Mouse (Mus musculus): ENCODE data around the gene Cyp17a1. TPM values are rescaled to one million over a fixed set of nuclear protein-coding genes. Genes with fewer than 3 reads are reported as not detected.

The Cyp17a1 gene
- total and polyA plus RNA-seq, 2 experiments from 2014 or later: not detected

GRCm38 (mm10) chr19:46639496-46639895, 33.5 kb downstream of the Cyp17a1 start:
- WGBS: 84% methylated on average over 14 of the region's 14 CpGs
- H3K4me1 ChIP-seq (ENCODE audit: insufficient read depth, low read length): peaks cover 29% of the 10 kb centered on the region
- no peak for TF ChIP-seq CTCF (IDR thresholded peaks at IDR 0.05; ENCODE audit: low read depth)
- no peaks in the 10 kb centered on the region; the same call in 1 of the 2 replicates for H3K36me3 ChIP-seq (ENCODE audit: insufficient read depth, low read length)
- no peak for DNase-seq (ENCODE audit: low spot score)
- H3K9ac ChIP-seq (replicated peaks; ENCODE audit: low read length): no peak overlapping the region
- no peaks in the 10 kb centered on the region for H3K27me3 ChIP-seq (ENCODE audit: insufficient read depth, low read length)
- ATAC-seq: no peak
- no peaks in the 10 kb centered on the region for H3K9me3 ChIP-seq (ENCODE audit: low read length)
- no peak overlapping the region for H3K4me3 ChIP-seq (ENCODE audit: low read length)
- H3K4me2 ChIP-seq (ENCODE audit: low read depth, low read length): no peak overlapping the region
- no peak overlapping the region for H3K27ac ChIP-seq

- H3K36me3 ChIP-seq (ENCODE audit: insufficient read depth, low read length): no peaks in the 10 kb centered on the region
- H3K9ac ChIP-seq (replicated peaks; ENCODE audit: low read length): no peak overlapping the region
- no peak for ATAC-seq
- no peak for DNase-seq (ENCODE audit: low spot score)
- no peaks in the 10 kb centered on the region for H3K27me3 ChIP-seq (ENCODE audit: insufficient read depth, low read length)
- TF ChIP-seq CTCF (IDR thresholded peaks at IDR 0.05; ENCODE audit: low read depth): no peak
- H3K4me3 ChIP-seq (ENCODE audit: low read length): no peak overlapping the region
- H3K4me1 ChIP-seq (ENCODE audit: insufficient read depth, low read length): peaks cover 25% of the 10 kb centered on the region
- no peak overlapping the region for H3K27ac ChIP-seq
- no peak overlapping the region for H3K4me2 ChIP-seq (ENCODE audit: low read depth, low read length)
- H3K9me3 ChIP-seq (ENCODE audit: low read length): no peaks in the 10 kb centered on the region
Observed at GRCm38 (mm10) chr19:46639053-46639452, 33.9 kb downstream of the Cyp17a1 start.

- DNase-seq (ENCODE audit: low spot score): no peak
- no peaks in the 10 kb centered on the region for H3K9me3 ChIP-seq (ENCODE audit: low read length)
- H3K27ac ChIP-seq: no peak overlapping the region
- no peak overlapping the region for H3K9ac ChIP-seq (replicated peaks; ENCODE audit: low read length)
- ATAC-seq: no peak
- H3K36me3 ChIP-seq (ENCODE audit: insufficient read depth, low read length): no peaks in the 10 kb centered on the region
- TF ChIP-seq CTCF (IDR thresholded peaks at IDR 0.05; ENCODE audit: low read depth): no peak
- no peak overlapping the region for H3K4me2 ChIP-seq (ENCODE audit: low read depth, low read length)
- H3K4me1 ChIP-seq (ENCODE audit: insufficient read depth, low read length): peaks cover 12% of the 10 kb centered on the region
- no peak overlapping the region for H3K4me3 ChIP-seq (ENCODE audit: low read length)
- no peaks in the 10 kb centered on the region for H3K27me3 ChIP-seq (ENCODE audit: insufficient read depth, low read length)
- WGBS: 72% methylated on average over 6 of the region's 6 CpGs
Observed at GRCm38 (mm10) chr19:46637598-46637997, 35.4 kb downstream of the Cyp17a1 start.

- WGBS: 63% methylated on average over 9 of the region's 9 CpGs
- ATAC-seq (no peak), DNase-seq (ENCODE audit: low spot score) (no peak)
Observed at GRCm38 (mm10) chr19:46635766-46636165, 37.2 kb downstream of the Cyp17a1 start.

GRCm38 (mm10) chr19:46631637-46632036, 41.3 kb downstream of the Cyp17a1 start:
- Histone ChIP-seq H3K9me3 (ENCODE audit: low read length) (no peaks in the 10 kb centered on the region), H3K36me3 (ENCODE audit: insufficient read depth, low read length) (no peaks in the 10 kb centered on the region), H3K4me2 (ENCODE audit: low read depth, low read length) (no peak overlapping the region), H3K27ac (no peak overlapping the region), H3K9ac (replicated peaks; ENCODE audit: low read length) (no peak overlapping the region), H3K27me3 (ENCODE audit: insufficient read depth, low read length) (no peaks in the 10 kb centered on the region), H3K4me3 (ENCODE audit: low read length) (no peak overlapping the region), H3K4me1 (ENCODE audit: insufficient read depth, low read length) (no peaks in the 10 kb centered on the region)
- WGBS: 87% methylated on average over 9 of the region's 9 CpGs
- ATAC-seq: no peak
- no peak for DNase-seq (ENCODE audit: low spot score)
- TF ChIP-seq CTCF (IDR thresholded peaks at IDR 0.05; ENCODE audit: low read depth): no peak

More at GRCm38 (mm10) chr19:46635766-46636165, 37.2 kb downstream of the Cyp17a1 start:
- H3K27me3 ChIP-seq (ENCODE audit: insufficient read depth, low read length): no peaks in the 10 kb centered on the region
- no peak overlapping the region for H3K27ac ChIP-seq
- no peaks in the 10 kb centered on the region for H3K36me3 ChIP-seq (ENCODE audit: insufficient read depth, low read length)
- no peaks in the 10 kb centered on the region for H3K4me1 ChIP-seq (ENCODE audit: insufficient read depth, low read length)
- no peak overlapping the region for H3K9ac ChIP-seq (replicated peaks; ENCODE audit: low read length)
- no peak for TF ChIP-seq CTCF (IDR thresholded peaks at IDR 0.05; ENCODE audit: low read depth)
- H3K4me2 ChIP-seq (ENCODE audit: low read depth, low read length): no peak overlapping the region
- no peaks in the 10 kb centered on the region for H3K9me3 ChIP-seq (ENCODE audit: low read length)
- no peak overlapping the region for H3K4me3 ChIP-seq (ENCODE audit: low read length)

- H3K9ac ChIP-seq (replicated peaks; ENCODE audit: low read length): no peak overlapping the region
- no peaks in the 10 kb centered on the region for H3K36me3 ChIP-seq (ENCODE audit: insufficient read depth, low read length)
- TF ChIP-seq CTCF (IDR thresholded peaks at IDR 0.05; ENCODE audit: low read depth): no peak
- peak overlapping the region; percentile 20; the same call in 1 of the 2 replicates for H3K27ac ChIP-seq
- H3K4me1 ChIP-seq (ENCODE audit: insufficient read depth, low read length): no peaks in the 10 kb centered on the region
- H3K4me2 ChIP-seq (ENCODE audit: low read depth, low read length): no peak overlapping the region
- ATAC-seq: no peak
- 70% methylated on average over 9 of the region's 9 CpGs for WGBS
- no peak for DNase-seq (ENCODE audit: low spot score)
- H3K27me3 ChIP-seq (ENCODE audit: insufficient read depth, low read length): no peaks in the 10 kb centered on the region
- H3K4me3 ChIP-seq (ENCODE audit: low read length): no peak overlapping the region
- no peaks in the 10 kb centered on the region for H3K9me3 ChIP-seq (ENCODE audit: low read length)
Observed at GRCm38 (mm10) chr19:46629807-46630206, 43.2 kb downstream of the Cyp17a1 start.

GRCm38 (mm10) chr19:46628403-46628802, 44.6 kb downstream of the Cyp17a1 start:
- H3K4me3 ChIP-seq (ENCODE audit: low read length): no peak overlapping the region
- WGBS: 90% methylated on average over 10 of the region's 10 CpGs
- no peaks in the 10 kb centered on the region for H3K36me3 ChIP-seq (ENCODE audit: insufficient read depth, low read length)
- H3K27me3 ChIP-seq (ENCODE audit: insufficient read depth, low read length): no peaks in the 10 kb centered on the region
- ATAC-seq: no peak
- no peak for DNase-seq (ENCODE audit: low spot score)
- H3K9me3 ChIP-seq (ENCODE audit: low read length): no peaks in the 10 kb centered on the region
- peaks cover 10% of the 10 kb centered on the region for H3K4me1 ChIP-seq (ENCODE audit: insufficient read depth, low read length)
- no peak for TF ChIP-seq CTCF (IDR thresholded peaks at IDR 0.05; ENCODE audit: low read depth)
- H3K27ac ChIP-seq: no peak overlapping the region
- H3K4me2 ChIP-seq (ENCODE audit: low read depth, low read length): no peak overlapping the region
- H3K9ac ChIP-seq (replicated peaks; ENCODE audit: low read length): no peak overlapping the region
